Mouse (Mus musculus) stomach, postnatal 0 days (tissue): ENCODE results near the gene Tex12.

ENCODE experiments used
- CTCF ChIP-seq: IDR thresholded peaks from 2 replicates; pipeline ENCODE4 v1.5.1; 2016; ENCODE audit warnings: antibody characterized with exemption, low read depth, mild to moderate bottlenecking, moderate library complexity
- EP300 ChIP-seq: optimal IDR thresholded peaks from 2 replicates; pipeline ENCODE3; 2016; ENCODE audit warnings: antibody characterized with exemption

GRCm38 (mm10) chr9:50592955-50593354 is 31.8 kb upstream of the Tex12 start:
- TF ChIP-seq CTCF (no peak), EP300 (no peak)
